Mouse (Mus musculus) heart, postnatal 0 days (tissue): ENCODE data around the gene Megf8.

Experiments used
- CTCF ChIP-seq: IDR thresholded peaks from 2 replicates; pipeline ENCODE4 v1.5.1; 2016; ENCODE audit warnings: antibody characterized with exemption, control low read depth, low read depth
- EP300 ChIP-seq: IDR thresholded peaks from 2 replicates; pipeline ENCODE4 v1.6.1; 2016; ENCODE audit warnings: antibody characterized with exemption, low read depth

GRCm38 (mm10) chr7:25409114-25409760 lies 92.3 kb downstream of the Megf8 start:
- TF ChIP-seq CTCF (peak; percentile 43), EP300 (no peak)
